Mouse (Mus musculus) myocyte (in vitro differentiated cells): ENCODE results near the gene N4bp2.

Experiments
- CEBPB ChIP-seq: IDR thresholded peaks from 2 replicates; pipeline ENCODE4 v1.6.1; 2011; ENCODE audit warnings: mild to moderate bottlenecking, moderate library complexity; ENCODE audit not compliant: poor library complexity, insufficient read depth, severe bottlenecking
- E2F4 ChIP-seq: IDR thresholded peaks from one replicate; pipeline ENCODE4 v1.6.1; 2011; ENCODE audit warnings: mild to moderate bottlenecking, control low read depth, moderate library complexity; ENCODE audit not compliant: insufficient read depth
- MAX ChIP-seq: IDR thresholded peaks from one replicate; pipeline ENCODE4 v1.6.1; 2011; ENCODE audit warnings: low read depth, mild to moderate bottlenecking, control low read depth
- MYOD1 ChIP-seq, 3 experiments: IDR thresholded peaks; one replicate each; pipeline ENCODE4 v1.6.1; 2011; ENCODE audit warnings: control low read depth in 2 of 3, low read depth in 2 of 3, mild to moderate bottlenecking in 2 of 3, moderate library complexity in 1 of 3; ENCODE audit not compliant: insufficient read length in 2 of 3, control insufficient read depth in 1 of 3
- MYOG ChIP-seq, 3 experiments: IDR thresholded peaks; one replicate each; pipeline ENCODE4 v1.6.1; 2011; ENCODE audit warnings: control low read depth in 2 of 3, low read depth in 2 of 3, mild to moderate bottlenecking in 2 of 3; ENCODE audit not compliant: insufficient read length in 2 of 3, control insufficient read depth in 1 of 3, insufficient read depth in 1 of 3
- POLR2A ChIP-seq: IDR thresholded peaks from one replicate; pipeline ENCODE4 v1.6.1; 2011; ENCODE audit warnings: low read depth, mild to moderate bottlenecking, control low read depth, moderate library complexity; ENCODE audit not compliant: insufficient read length
- POLR2AphosphoS2 ChIP-seq: IDR thresholded peaks from one replicate; pipeline ENCODE4 v1.6.1; 2011; ENCODE audit warnings: low read depth, control low read depth; ENCODE audit not compliant: insufficient read length
- REST ChIP-seq: IDR thresholded peaks from one replicate; pipeline ENCODE4 v1.6.1; 2011; ENCODE audit warnings: mild to moderate bottlenecking, control low read depth, moderate library complexity; ENCODE audit not compliant: insufficient read depth, insufficient read length
- SRF ChIP-seq: IDR thresholded peaks from one replicate; pipeline ENCODE4 v1.6.1; 2011; ENCODE audit warnings: low read depth; ENCODE audit not compliant: control insufficient read depth, insufficient read length
- TCF12 ChIP-seq: IDR thresholded peaks from one replicate; pipeline ENCODE4 v1.6.1; 2011; ENCODE audit warnings: mild to moderate bottlenecking, control low read depth; ENCODE audit not compliant: poor library complexity, insufficient read depth, severe bottlenecking
- TCF3 ChIP-seq: IDR thresholded peaks from one replicate; pipeline ENCODE4 v1.6.1; 2011; ENCODE audit warnings: low read depth, control low read depth; ENCODE audit not compliant: insufficient read length
- USF1 ChIP-seq: IDR thresholded peaks from one replicate; pipeline ENCODE4 v1.6.1; 2011; ENCODE audit warnings: low read depth, mild to moderate bottlenecking, control low read depth, moderate library complexity

DNA sequence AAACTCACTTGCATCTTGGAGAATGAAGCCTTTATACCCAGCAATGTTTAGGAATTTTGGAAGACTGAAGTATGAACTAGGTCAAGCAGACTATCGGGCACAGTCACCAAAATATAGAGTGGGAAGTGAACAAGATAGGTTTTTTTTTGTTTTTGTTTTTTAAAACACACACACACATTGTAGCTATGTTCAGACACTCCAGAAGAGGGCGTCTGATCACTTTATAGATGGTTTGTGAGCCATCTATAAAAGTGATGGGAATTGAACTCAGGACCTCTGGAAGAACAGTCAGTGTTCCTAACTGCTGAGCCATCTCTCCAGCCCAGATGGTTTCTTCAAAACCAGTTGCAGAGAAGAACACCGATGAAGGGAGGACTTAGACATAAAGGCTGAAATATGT, 69.8 kb downstream of the N4bp2 start:
- TF ChIP-seq POLR2A: no peak
- no peak for TF ChIP-seq POLR2AphosphoS2
- no peak for TF ChIP-seq REST
- TF ChIP-seq MAX: no peak
- no peak for TF ChIP-seq MYOD1 (IDR thresholded peaks at IDR 0.05; ENCODE audit: control insufficient read depth in 1 of 3, insufficient read length in 2 of 3, low read depth in 2 of 3)
- TF ChIP-seq USF1: no peak
- TF ChIP-seq TCF12: no peak
- no peak for TF ChIP-seq TCF3
- no peak for TF ChIP-seq E2F4
- no peak for TF ChIP-seq MYOG (IDR thresholded peaks at IDR 0.05; ENCODE audit: control insufficient read depth in 1 of 3, insufficient read depth in 1 of 3, insufficient read length in 2 of 3, low read depth in 2 of 3)
- TF ChIP-seq CEBPB: no peak
- no peak for TF ChIP-seq SRF
